Mouse (Mus musculus): ENCODE results near the gene Emilin2. TPM values are rescaled to one million over a fixed set of nuclear protein-coding genes. Genes with fewer than 3 reads are reported as not detected.

The Emilin2 gene
- total and polyA plus RNA-seq, 3 experiments: 0.34 to 0.38 TPM; not detected in 1

DNA sequence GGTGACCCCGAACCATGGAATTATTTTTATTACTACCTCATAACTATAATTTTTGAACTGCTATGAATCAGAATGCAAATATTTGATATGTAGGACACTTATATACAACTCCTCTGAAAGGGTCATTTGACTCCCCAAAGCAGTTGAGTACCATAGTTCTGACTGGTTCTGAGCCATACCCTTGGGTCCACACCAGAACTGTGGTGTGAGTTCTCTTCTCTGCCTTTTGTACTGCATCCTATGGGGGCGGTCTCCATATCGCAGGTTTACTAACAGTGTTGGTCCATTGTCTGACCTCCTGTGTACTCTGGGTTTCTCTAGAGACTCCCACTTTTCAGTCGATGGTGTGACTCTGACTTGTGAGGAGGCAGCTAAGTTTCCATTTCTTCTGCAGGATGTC is 65.8 kb downstream of the Emilin2 start:
- H3K27ac ChIP-seq (ENCODE audit: insufficient read depth, low read depth): no peak overlapping the region

DNA sequence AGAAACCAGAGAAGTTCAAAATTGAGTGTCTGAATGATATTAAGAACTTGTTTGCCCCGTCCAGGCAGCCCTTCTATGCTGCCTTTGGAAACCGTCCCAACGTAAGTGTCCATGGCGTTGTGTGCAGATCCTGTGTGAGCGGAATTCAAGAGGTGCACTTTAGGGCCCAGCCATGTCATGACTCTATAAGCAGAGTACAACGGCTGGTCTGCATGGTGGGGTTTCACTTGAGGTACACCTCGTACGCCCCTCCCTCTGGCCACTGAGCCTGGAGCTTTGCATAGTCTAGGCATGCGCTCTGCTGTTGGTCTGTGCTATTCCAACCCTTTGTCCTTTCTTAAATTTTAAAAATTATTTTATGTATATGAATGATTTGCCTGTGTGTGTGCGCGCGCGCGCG is 66.6 kb downstream of the Emilin2 start:
- dilution Hi-C loops (cut with MboI; ENCODE audit: extremely low pct_ligation_motif_present, extremely low pct_unique_long_range_greater_than_20kb, low sequenced_read_pairs) (no loop called here), in situ Hi-C loops (cut with MboI; ENCODE audit: low pct_ligation_motif_present, low pct_unique_long_range_greater_than_20kb, low sequenced_read_pairs) (no loop called here)
- H3K27me3 ChIP-seq (replicated peaks): no peaks in the 10 kb centered on the region

More for the DNA sequence above, 65.8 kb downstream of the Emilin2 start:
- H3K27me3 ChIP-seq (replicated peaks): no peaks in the 10 kb centered on the region
- H3K36me3 ChIP-seq (replicated peaks in 1 of 2; ENCODE audit: control insufficient read depth in 1 of 2, insufficient read depth in 1 of 2, low read length in 1 of 2): peaks cover 68 to 99% of the 10 kb centered on the region in 2 experiments
- no peaks in the 10 kb centered on the region for H3K4me1 ChIP-seq (ENCODE audit: control insufficient read depth in 1 of 2, insufficient read depth in 2 of 2)
- H3K9ac ChIP-seq (ENCODE audit: insufficient read depth, low read depth): no peak overlapping the region
- dilution Hi-C loops (cut with MboI; ENCODE audit: extremely low pct_ligation_motif_present, extremely low pct_unique_long_range_greater_than_20kb, low sequenced_read_pairs) (no loop called here), in situ Hi-C loops (cut with MboI; ENCODE audit: low pct_ligation_motif_present, low pct_unique_long_range_greater_than_20kb, low sequenced_read_pairs) (no loop called here)
- H3K4me3 ChIP-seq (replicated peaks in 1 of 3; ENCODE audit: low read depth in 2 of 3, low read length in 2 of 3, poor library complexity in 1 of 3): no peak overlapping the region
- no peak overlapping the region for H3K4me2 ChIP-seq (ENCODE audit: insufficient read depth, low read depth, poor library complexity, severe bottlenecking)
- no peak for DNase-seq (ENCODE audit: extremely low read depth)
- TF ChIP-seq NRF1 (IDR thresholded peaks at IDR 0.05; ENCODE audit: low read depth, low read length) (no peak), PAX5 (IDR thresholded peaks at IDR 0.05; ENCODE audit: low read length) (no peak), ZC3H11A (IDR thresholded peaks at IDR 0.05; ENCODE audit: low read depth, low read length) (no peak), ELF1 (IDR thresholded peaks at IDR 0.05; ENCODE audit: low read depth, low read length) (no peak), CTCF (conservative IDR thresholded peaks at IDR 0.05 in 1 of 2, IDR thresholded peaks at IDR 0.05 in 1 of 2; ENCODE audit: low read depth in 2 of 2, low read length in 2 of 2) (no peak), IRF4 (IDR thresholded peaks at IDR 0.05; ENCODE audit: low read depth, low read length) (no peak), CHD1 (IDR thresholded peaks at IDR 0.05; ENCODE audit: low read depth, low read length) (no peak), GABPA (IDR thresholded peaks at IDR 0.05; ENCODE audit: insufficient replicate concordance, low read depth, low read length) (no peak), TBP (conservative IDR thresholded peaks at IDR 0.05; ENCODE audit: low read depth, low read length) (no peak), POLR2A (IDR thresholded peaks at IDR 0.05; ENCODE audit: low read depth, low read length) (no peak), CHD2 (IDR thresholded peaks at IDR 0.05; ENCODE audit: low read length) (no peak), RCOR1 (conservative IDR thresholded peaks at IDR 0.05; ENCODE audit: low read depth, low read length) (no peak), USF2 (conservative IDR thresholded peaks at IDR 0.05; ENCODE audit: low read depth, low read length) (no peak), EP300 (IDR thresholded peaks at IDR 0.05; ENCODE audit: low read length) (no peak)
- H3K9me3 ChIP-seq (replicated peaks; ENCODE audit: low read length): no peaks in the 10 kb centered on the region
- H3K79me2 ChIP-seq (replicated peaks; ENCODE audit: control insufficient read depth, extremely low read depth, insufficient read depth, poor library complexity, severe bottlenecking): no peaks in the 10 kb centered on the region

More for the DNA sequence above, 66.6 kb downstream of the Emilin2 start:
- no peak overlapping the region for H3K9ac ChIP-seq (ENCODE audit: insufficient read depth, low read depth)
- H3K27ac ChIP-seq (ENCODE audit: insufficient read depth, low read depth): no peak overlapping the region
- H3K9me3 ChIP-seq (replicated peaks; ENCODE audit: low read length): no peaks in the 10 kb centered on the region
- H3K79me2 ChIP-seq (replicated peaks; ENCODE audit: control insufficient read depth, extremely low read depth, insufficient read depth, poor library complexity, severe bottlenecking): no peaks in the 10 kb centered on the region
- H3K4me3 ChIP-seq (replicated peaks in 1 of 3; ENCODE audit: low read depth in 2 of 3, low read length in 2 of 3, poor library complexity in 1 of 3): no peak overlapping the region
- H3K4me1 ChIP-seq (ENCODE audit: control insufficient read depth in 1 of 2, insufficient read depth in 2 of 2): no peaks in the 10 kb centered on the region
- TF ChIP-seq ETS1 (conservative IDR thresholded peaks at IDR 0.05; ENCODE audit: low read depth, low read length): no peak
- TF ChIP-seq UBTF (IDR thresholded peaks at IDR 0.05; ENCODE audit: low read depth, low read length): no peak
- TF ChIP-seq MYC (IDR thresholded peaks at IDR 0.05; ENCODE audit: low read depth, low read length): no peak
- no peak for TF ChIP-seq NELFE (IDR thresholded peaks at IDR 0.05; ENCODE audit: low read depth, low read length)
- no peak for TF ChIP-seq MAZ (IDR thresholded peaks at IDR 0.05; ENCODE audit: low read depth, low read length)
- TF ChIP-seq EP300 (IDR thresholded peaks at IDR 0.05; ENCODE audit: low read length): no peak
- TF ChIP-seq CHD1 (IDR thresholded peaks at IDR 0.05; ENCODE audit: low read depth, low read length): no peak
- no peak for TF ChIP-seq TBP (conservative IDR thresholded peaks at IDR 0.05; ENCODE audit: low read depth, low read length)
- TF ChIP-seq PAX5 (IDR thresholded peaks at IDR 0.05; ENCODE audit: low read length): no peak
- TF ChIP-seq ZKSCAN1 (IDR thresholded peaks at IDR 0.05; ENCODE audit: borderline replicate concordance, low read depth, low read length): no peak
- no peak for TF ChIP-seq CHD2 (IDR thresholded peaks at IDR 0.05; ENCODE audit: low read length)
- TF ChIP-seq POLR2A (IDR thresholded peaks at IDR 0.05; ENCODE audit: low read depth, low read length): no peak
- TF ChIP-seq ZNF384 (IDR thresholded peaks at IDR 0.05; ENCODE audit: low read depth, low read length): no peak
- no peak for TF ChIP-seq USF1 (IDR thresholded peaks at IDR 0.05; ENCODE audit: low read depth, low read length)
- no peak for TF ChIP-seq RAD21 (IDR thresholded peaks at IDR 0.05; ENCODE audit: low read depth, low read length)
- no peak for TF ChIP-seq RCOR1 (conservative IDR thresholded peaks at IDR 0.05; ENCODE audit: low read depth, low read length)
- no peak for TF ChIP-seq MXI1 (IDR thresholded peaks at IDR 0.05; ENCODE audit: low read depth, low read length)
- no peak for TF ChIP-seq KAT2A (IDR thresholded peaks at IDR 0.05; ENCODE audit: insufficient replicate concordance, low read length)
- no peak for TF ChIP-seq MAFK (IDR thresholded peaks at IDR 0.05; ENCODE audit: insufficient replicate concordance, low read length)
- no peak for TF ChIP-seq USF2 (conservative IDR thresholded peaks at IDR 0.05; ENCODE audit: low read depth, low read length)
- peaks cover 67 to 97% of the 10 kb centered on the region in 2 experiments for H3K36me3 ChIP-seq (replicated peaks in 1 of 2; ENCODE audit: control insufficient read depth in 1 of 2, insufficient read depth in 1 of 2, low read length in 1 of 2)
- no peak overlapping the region for H3K4me2 ChIP-seq (ENCODE audit: insufficient read depth, low read depth, poor library complexity, severe bottlenecking)
- no peak for DNase-seq (ENCODE audit: extremely low read depth)

Measured in CH12.LX (cell line).